Mouse (Mus musculus) mouse trophoblast stem cell (cell line): ENCODE data around the gene Med24.
"Not testable (repeated sequence)": the region's sequence is repeated elsewhere in the genome, so short reads cannot be mapped to it uniquely, and the experiment has no call there.

Experiments
- in situ Hi-C, 2 experiments: fragments of 300-500 bp; cut with MseI, MboI; formaldehyde crosslinking; loops; 2 replicates in 1 of 2; 3 replicates in 1 of 2; pipeline ENCODE4 v1.15.1; 2025

Med24 gene

GRCm38 (mm10) chr11:98745932-98746853 lies 17.0 kb upstream of the Med24 start:
- in situ Hi-C loops: no loop called here

GRCm38 (mm10) chr11:98744456-98745019 lies 15.3 kb upstream of the Med24 start:
- in situ Hi-C loops: no loop called here

DNA sequence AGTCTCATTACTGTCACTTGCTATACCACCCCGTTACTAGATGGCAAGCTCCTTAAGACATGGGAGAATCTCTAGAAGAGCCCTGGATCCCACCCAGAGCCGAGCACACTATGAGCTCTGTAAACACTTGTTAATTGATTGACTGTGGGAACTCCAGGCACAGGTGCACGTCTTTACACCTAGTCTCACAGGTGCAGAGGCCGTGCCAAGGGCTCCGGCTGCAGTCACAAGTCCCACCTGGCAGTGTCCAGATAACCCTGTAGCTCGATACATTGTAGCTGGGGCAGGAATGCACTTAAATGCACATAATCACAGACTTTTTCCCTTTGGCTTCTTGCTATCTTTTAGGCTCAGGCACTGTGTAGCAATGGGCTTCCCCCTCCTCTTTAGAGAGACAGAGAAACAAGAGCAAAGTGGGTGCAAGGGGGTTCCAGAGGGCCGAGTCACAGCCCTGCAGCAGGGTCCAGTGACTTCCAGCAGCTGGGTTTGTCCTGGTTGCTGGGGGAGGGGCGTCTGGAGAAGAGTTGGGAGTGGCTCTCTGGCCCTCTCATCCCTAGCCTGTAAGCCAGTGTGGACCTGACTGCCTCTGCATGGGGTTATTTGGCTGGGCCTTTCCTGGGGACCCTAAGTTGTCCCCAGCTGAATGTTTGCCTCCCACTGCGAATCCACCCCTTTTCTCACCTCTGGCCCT lies 14.6 kb upstream of the Med24 start:
- in situ Hi-C loops: no loop called here

GRCm38 (mm10) chr11:98742397-98743291 lies 13.4 kb upstream of the Med24 start:
- in situ Hi-C loops: no loop called here

- in situ Hi-C loops: no loop called here
Observed at GRCm38 (mm10) chr11:98741622-98742396, 12.6 kb upstream of the Med24 start.

GRCm38 (mm10) chr11:98741051-98741620 lies 11.9 kb upstream of the Med24 start:
- in situ Hi-C loops: no loop called here

DNA sequence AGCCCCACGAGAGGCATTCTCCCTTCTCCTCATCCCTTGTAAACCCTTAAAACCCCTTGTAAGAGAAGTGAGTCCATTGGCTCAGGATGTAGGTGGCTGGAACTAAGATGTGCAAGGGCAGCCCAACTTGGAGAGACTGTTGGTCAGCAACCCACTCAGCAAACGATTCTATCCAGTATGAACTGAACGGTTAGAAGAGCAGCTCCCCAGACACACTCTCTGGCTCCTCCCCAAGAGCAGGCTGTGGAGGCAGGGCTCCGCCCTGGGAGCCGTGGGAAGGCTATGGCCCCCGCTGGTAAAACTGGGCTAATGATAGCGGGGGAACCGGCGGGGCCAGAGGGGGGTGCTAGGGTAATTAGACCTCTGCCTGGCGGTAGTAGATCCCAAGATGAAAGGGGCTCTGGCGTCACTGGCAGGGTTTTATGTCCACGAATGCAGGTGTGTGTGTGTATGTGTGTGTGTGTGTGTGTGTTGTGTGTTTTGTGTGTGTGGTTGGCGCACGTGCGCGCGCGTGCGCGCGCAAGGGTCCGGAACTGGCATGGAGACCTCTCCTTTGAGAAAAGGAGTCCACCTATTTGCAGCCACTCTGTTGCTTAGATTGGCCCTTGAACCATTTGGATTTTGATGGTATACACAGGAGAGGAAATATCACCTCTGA lies 11.3 kb upstream of the Med24 start, which contains the start of gene Thra:
TSS of gene Thra (plus strand) at position 246 of the 658 bp plus-strand sequence.
- in situ Hi-C loops: no loop called here

DNA sequence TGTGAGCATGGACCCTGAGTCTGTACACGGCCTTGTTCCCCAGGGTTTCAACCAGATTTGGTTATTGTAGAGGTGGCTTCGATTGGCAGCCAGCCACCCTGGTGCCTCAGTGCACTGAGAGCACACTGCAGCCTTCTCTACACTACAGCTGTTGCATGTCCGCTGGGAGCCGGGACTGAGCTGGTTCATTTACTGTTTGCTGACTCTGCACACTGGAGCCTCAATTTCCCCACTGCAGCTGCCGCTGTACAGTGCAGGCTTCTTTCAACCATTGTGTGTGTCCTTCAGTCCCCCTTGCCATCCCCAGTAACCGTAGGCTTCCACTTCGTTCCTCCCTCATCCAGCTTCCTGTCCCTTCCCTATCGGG lies 10.8 kb upstream of the Med24 start:
- in situ Hi-C loops: no loop called here

- in situ Hi-C loops: no loop called here
Observed at GRCm38 (mm10) chr11:98738925-98739324, 9.7 kb upstream of the Med24 start.

DNA sequence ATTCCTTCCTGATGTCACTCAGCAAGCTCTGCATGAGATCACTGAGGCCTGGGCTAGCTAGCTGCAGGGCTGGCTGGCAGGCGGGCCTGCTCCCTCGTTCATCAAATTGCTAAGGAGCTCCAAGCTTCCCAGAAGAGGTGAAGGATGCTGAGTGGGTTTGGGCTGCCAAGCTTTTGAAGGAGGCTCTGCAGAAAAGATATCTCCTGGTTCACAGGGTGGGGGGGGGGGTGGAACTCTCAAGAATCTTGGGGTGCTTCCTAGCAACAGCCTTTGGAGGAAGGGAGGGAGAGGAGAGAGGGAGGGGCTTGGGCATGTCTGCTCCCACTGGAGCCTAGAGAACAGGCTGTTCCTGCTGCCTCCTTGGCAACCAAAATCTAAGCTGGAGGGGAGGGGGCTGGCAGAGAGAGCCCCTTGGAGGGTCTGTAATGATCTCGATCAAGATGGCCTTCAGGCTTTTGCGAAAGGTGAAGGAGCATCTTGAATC lies 9.2 kb upstream of the Med24 start:
- in situ Hi-C loops: no loop called here

GRCm38 (mm10) chr11:98737220-98737619 lies 8.0 kb upstream of the Med24 start:
- in situ Hi-C loops: not testable (repeated sequence)

DNA sequence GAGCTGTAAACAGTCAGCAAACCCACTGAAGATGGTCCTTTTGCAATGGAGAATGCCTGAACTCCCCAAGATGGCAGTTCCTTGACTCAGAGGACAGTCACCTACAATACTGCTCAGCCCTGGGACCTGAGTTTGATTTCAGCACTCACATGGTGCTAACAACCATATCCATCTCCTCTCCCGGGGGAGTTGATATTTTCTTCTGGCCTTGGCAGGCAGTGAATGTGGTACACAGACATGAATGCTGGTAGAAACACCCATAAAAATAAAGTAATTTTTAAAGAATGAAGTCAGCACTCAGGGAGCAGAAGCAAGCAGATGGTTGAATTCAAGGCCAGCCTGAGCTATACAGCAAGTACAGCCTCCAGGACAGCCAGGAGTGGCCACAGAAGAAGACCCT lies 6.9 kb upstream of the Med24 start:
- in situ Hi-C loops: no loop called here

DNA sequence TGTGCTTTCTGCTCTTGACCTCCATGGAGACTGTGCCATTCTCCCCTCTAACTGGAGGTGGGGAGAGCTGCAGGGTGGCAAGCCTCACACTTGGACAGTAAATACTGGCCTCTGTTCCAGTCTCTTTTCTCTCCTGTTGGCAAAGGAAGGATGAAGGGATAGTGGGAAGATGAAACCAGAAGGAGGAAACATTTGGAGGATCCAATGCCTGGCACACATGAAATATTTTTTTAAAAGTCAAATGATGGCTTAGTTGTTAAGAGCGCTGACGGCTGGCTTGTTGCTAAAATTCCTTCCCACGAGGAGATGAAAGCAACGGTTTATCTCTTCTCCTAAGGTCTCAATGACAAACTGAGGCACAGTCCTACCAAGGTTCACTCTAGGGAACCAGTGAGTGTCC lies 5.9 kb upstream of the Med24 start:
- in situ Hi-C loops: no loop called here

GRCm38 (mm10) chr11:98734020-98734419 lies 4.8 kb upstream of the Med24 start:
- in situ Hi-C loops: no loop called here

DNA sequence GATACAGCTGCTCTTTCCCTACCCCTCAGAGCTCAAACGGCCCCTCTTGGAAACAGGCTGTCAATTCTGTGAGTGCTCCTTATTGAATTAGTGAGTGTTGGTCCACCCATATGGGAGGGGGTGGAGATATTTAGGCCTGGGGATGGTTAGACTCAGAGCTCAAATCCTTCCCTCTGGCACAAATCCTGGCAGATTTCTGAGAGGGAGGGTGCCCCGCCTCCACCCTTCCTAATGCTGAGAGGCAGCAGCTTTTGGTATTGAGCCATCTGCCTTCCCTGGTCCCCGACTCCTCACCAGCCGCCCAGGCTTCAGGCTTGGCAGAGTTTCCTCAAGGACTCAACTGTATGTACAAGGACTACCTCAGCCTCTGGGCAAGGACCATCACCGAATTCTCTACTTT lies 1.9 kb upstream of the Med24 start:
- in situ Hi-C loops: no loop called here

- in situ Hi-C loops: no loop called here
Observed at GRCm38 (mm10) chr11:98730727-98731126, 1.5 kb upstream of the Med24 start.

- in situ Hi-C loops: no loop called here
Observed at GRCm38 (mm10) chr11:98725926-98726506, 3.2 kb downstream of the Med24 start.

- in situ Hi-C loops: no loop called here
Observed at GRCm38 (mm10) chr11:98723098-98723497, 6.1 kb downstream of the Med24 start.

- in situ Hi-C loops: no loop called here
Observed at GRCm38 (mm10) chr11:98721458-98722226, 7.6 kb downstream of the Med24 start.
